Mouse (Mus musculus): ENCODE results near the gene Pik3r4. TPM values are rescaled to one million over a fixed set of nuclear protein-coding genes. Genes with fewer than 3 reads are reported as not detected.

Gene Pik3r4
- polyA plus RNA-seq, 1 experiment from 2014 or later, result 25.4 TPM

- DNase-seq (ENCODE audit: low spot score, missing footprints), result no peak
- Histone ChIP-seq H3K27me3 (ENCODE audit: control insufficient read depth, insufficient read depth, low read length) (no peaks in the 10 kb centered on the region), H3K9ac (ENCODE audit: low read length) (no peak overlapping the region), H3K36me3 (ENCODE audit: control insufficient read depth, insufficient read depth, low read length) (0 out of 2 replicates have a peak, but pooled peaks cover 2% of the 10 kb centered on the region), H3K4me2 (no peak overlapping the region), H3K4me3 (ENCODE audit: low read depth, low read length) (no peak overlapping the region), H3K9me3 (ENCODE audit: control insufficient read depth, low read length) (no peaks in the 10 kb centered on the region), H3K27ac (ENCODE audit: low read depth, low read length) (no peak overlapping the region), H3K4me1 (ENCODE audit: control insufficient read depth, insufficient read depth, low read length) (no peaks in the 10 kb centered on the region)
- ATAC-seq (ENCODE audit: low FRiP score), result no peak
- WGBS, result 93% methylated on average over 14 of the region's 14 CpGs
These were observed 49.7 kb downstream of the Pik3r4 start for GRCm38 (mm10) chr9:105692472-105692871.

GRCm38 (mm10) chr9:105693056-105693455, 50.3 kb downstream of the Pik3r4 start:
- Histone ChIP-seq H3K4me1 (ENCODE audit: control insufficient read depth, insufficient read depth, low read length) (no peaks in the 10 kb centered on the region), H3K27ac (ENCODE audit: low read depth, low read length) (no peak overlapping the region), H3K4me2 (no peak overlapping the region), H3K9ac (ENCODE audit: low read length) (no peak overlapping the region), H3K36me3 (ENCODE audit: control insufficient read depth, insufficient read depth, low read length) (0 out of 2 replicates have a peak, but pooled peaks cover 2% of the 10 kb centered on the region), H3K4me3 (ENCODE audit: low read depth, low read length) (no peak overlapping the region), H3K9me3 (ENCODE audit: control insufficient read depth, low read length) (no peaks in the 10 kb centered on the region), H3K27me3 (ENCODE audit: control insufficient read depth, insufficient read depth, low read length) (no peaks in the 10 kb centered on the region)
- no peak for ATAC-seq (ENCODE audit: low FRiP score)
- no peak for DNase-seq (ENCODE audit: low spot score, missing footprints)
- 85% methylated on average over 9 of the region's 9 CpGs for WGBS

- no peaks in the 10 kb centered on the region for H3K36me3 ChIP-seq (ENCODE audit: control insufficient read depth, insufficient read depth, low read length)
- H3K4me2 ChIP-seq, result no peak overlapping the region
- no peak overlapping the region for H3K27ac ChIP-seq (ENCODE audit: low read depth, low read length)
- no peaks in the 10 kb centered on the region for H3K9me3 ChIP-seq (ENCODE audit: control insufficient read depth, low read length)
- H3K4me1 ChIP-seq (ENCODE audit: control insufficient read depth, insufficient read depth, low read length), result no peaks in the 10 kb centered on the region
- no peak overlapping the region for H3K9ac ChIP-seq (ENCODE audit: low read length)
- WGBS, result 7% methylated on average over 5 of the region's 5 CpGs
- DNase-seq (ENCODE audit: low spot score, missing footprints), result peak; percentile 96
- peak; percentile 44; the same call in 1 of the 2 replicates for ATAC-seq (ENCODE audit: low FRiP score)
- H3K27me3 ChIP-seq (ENCODE audit: control insufficient read depth, insufficient read depth, low read length), result no peaks in the 10 kb centered on the region
- H3K4me3 ChIP-seq (ENCODE audit: low read depth, low read length), result no peak overlapping the region
These were observed 51.1 kb downstream of the Pik3r4 start for GRCm38 (mm10) chr9:105693854-105694253.

GRCm38 (mm10) chr9:105696818-105697564, 54.2 kb downstream of the Pik3r4 start:
- whole genome bisulfite sequencing, result 90% methylated on average over 7 of the region's 7 CpGs
- Histone ChIP-seq H3K27ac (ENCODE audit: low read depth, low read length) (no peak overlapping the region), H3K4me2 (no peak overlapping the region), H3K36me3 (ENCODE audit: control insufficient read depth, insufficient read depth, low read length) (no peaks in the 10 kb centered on the region), H3K9me3 (ENCODE audit: control insufficient read depth, low read length) (no peaks in the 10 kb centered on the region), H3K27me3 (ENCODE audit: control insufficient read depth, insufficient read depth, low read length) (no peaks in the 10 kb centered on the region), H3K4me1 (ENCODE audit: control insufficient read depth, insufficient read depth, low read length) (no peaks in the 10 kb centered on the region), H3K4me3 (ENCODE audit: low read depth, low read length) (no peak overlapping the region), H3K9ac (ENCODE audit: low read length) (no peak overlapping the region)
- ATAC-seq (ENCODE audit: low FRiP score), result no peak
- DNase-seq (ENCODE audit: low spot score, missing footprints), result no peak

GRCm38 (mm10) chr9:105697764-105698396, 55.1 kb downstream of the Pik3r4 start:
- Histone ChIP-seq H3K4me2 (no peak overlapping the region), H3K9me3 (ENCODE audit: control insufficient read depth, low read length) (no peaks in the 10 kb centered on the region), H3K9ac (ENCODE audit: low read length) (no peak overlapping the region), H3K27ac (ENCODE audit: low read depth, low read length) (no peak overlapping the region), H3K36me3 (ENCODE audit: control insufficient read depth, insufficient read depth, low read length) (no peaks in the 10 kb centered on the region), H3K4me3 (ENCODE audit: low read depth, low read length) (no peak overlapping the region), H3K4me1 (ENCODE audit: control insufficient read depth, insufficient read depth, low read length) (no peaks in the 10 kb centered on the region), H3K27me3 (ENCODE audit: control insufficient read depth, insufficient read depth, low read length) (no peaks in the 10 kb centered on the region)
- WGBS, result 78% methylated on average over 9 of the region's 9 CpGs
- ATAC-seq (ENCODE audit: low FRiP score), result no peak
- DNase-seq (ENCODE audit: low spot score, missing footprints), result no peak

GRCm38 (mm10) chr9:105700702-105701101, 57.9 kb downstream of the Pik3r4 start:
- ATAC-seq (ENCODE audit: low FRiP score), result no peak
- DNase-seq (ENCODE audit: low spot score, missing footprints), result no peak
- H3K4me3 ChIP-seq (ENCODE audit: low read depth, low read length), result no peak overlapping the region

GRCm38 (mm10) chr9:105701966-105702365, 59.2 kb downstream of the Pik3r4 start:
- Histone ChIP-seq H3K27ac (ENCODE audit: low read depth, low read length) (no peak overlapping the region), H3K27me3 (ENCODE audit: control insufficient read depth, insufficient read depth, low read length) (no peaks in the 10 kb centered on the region), H3K4me3 (ENCODE audit: low read depth, low read length) (no peak overlapping the region), H3K9ac (ENCODE audit: low read length) (no peak overlapping the region), H3K4me2 (no peak overlapping the region), H3K4me1 (ENCODE audit: control insufficient read depth, insufficient read depth, low read length) (no peaks in the 10 kb centered on the region), H3K36me3 (ENCODE audit: control insufficient read depth, insufficient read depth, low read length) (no peaks in the 10 kb centered on the region), H3K9me3 (ENCODE audit: control insufficient read depth, low read length) (no peaks in the 10 kb centered on the region)
- WGBS, result 85% methylated on average over 9 of the region's 9 CpGs
- ATAC-seq (ENCODE audit: low FRiP score) (no peak), DNase-seq (ENCODE audit: low spot score, missing footprints) (no peak)

More at GRCm38 (mm10) chr9:105700702-105701101, 57.9 kb downstream of the Pik3r4 start:
- no peaks in the 10 kb centered on the region for H3K9me3 ChIP-seq (ENCODE audit: control insufficient read depth, low read length)
- H3K36me3 ChIP-seq (ENCODE audit: control insufficient read depth, insufficient read depth, low read length), result no peaks in the 10 kb centered on the region
- H3K4me2 ChIP-seq, result no peak overlapping the region
- H3K27me3 ChIP-seq (ENCODE audit: control insufficient read depth, insufficient read depth, low read length), result no peaks in the 10 kb centered on the region
- 92% methylated on average over 6 of the region's 6 CpGs for WGBS
- H3K27ac ChIP-seq (ENCODE audit: low read depth, low read length), result no peak overlapping the region
- no peaks in the 10 kb centered on the region for H3K4me1 ChIP-seq (ENCODE audit: control insufficient read depth, insufficient read depth, low read length)
- H3K9ac ChIP-seq (ENCODE audit: low read length), result no peak overlapping the region

GRCm38 (mm10) chr9:105704226-105704932, 61.6 kb downstream of the Pik3r4 start:
- H3K9me3 ChIP-seq (ENCODE audit: control insufficient read depth, low read length), result no peaks in the 10 kb centered on the region
- H3K27me3 ChIP-seq (ENCODE audit: control insufficient read depth, insufficient read depth, low read length), result no peaks in the 10 kb centered on the region
- no peaks in the 10 kb centered on the region for H3K36me3 ChIP-seq (ENCODE audit: control insufficient read depth, insufficient read depth, low read length)
- no peak overlapping the region for H3K4me2 ChIP-seq
- WGBS, result 88% methylated on average over 16 of the region's 16 CpGs
- DNase-seq (ENCODE audit: low spot score, missing footprints) (no peak), ATAC-seq (ENCODE audit: low FRiP score) (no peak)
- H3K4me3 ChIP-seq (ENCODE audit: low read depth, low read length), result no peak overlapping the region
- H3K9ac ChIP-seq (ENCODE audit: low read length), result no peak overlapping the region
- H3K27ac ChIP-seq (ENCODE audit: low read depth, low read length), result no peak overlapping the region
- H3K4me1 ChIP-seq (ENCODE audit: control insufficient read depth, insufficient read depth, low read length), result no peaks in the 10 kb centered on the region

- H3K9me3 ChIP-seq (ENCODE audit: control insufficient read depth, low read length), result no peaks in the 10 kb centered on the region
- DNase-seq (ENCODE audit: low spot score, missing footprints) (no peak), ATAC-seq (ENCODE audit: low FRiP score) (no peak)
- H3K9ac ChIP-seq (ENCODE audit: low read length), result no peak overlapping the region
- no peaks in the 10 kb centered on the region for H3K36me3 ChIP-seq (ENCODE audit: control insufficient read depth, insufficient read depth, low read length)
- no peak overlapping the region for H3K4me2 ChIP-seq
- H3K4me3 ChIP-seq (ENCODE audit: low read depth, low read length), result no peak overlapping the region
- no peaks in the 10 kb centered on the region for H3K4me1 ChIP-seq (ENCODE audit: control insufficient read depth, insufficient read depth, low read length)
- H3K27ac ChIP-seq (ENCODE audit: low read depth, low read length), result no peak overlapping the region
- no peaks in the 10 kb centered on the region for H3K27me3 ChIP-seq (ENCODE audit: control insufficient read depth, insufficient read depth, low read length)
- 92% methylated on average over 1 of the region's 1 CpGs for WGBS
These were observed 62.2 kb downstream of the Pik3r4 start for GRCm38 (mm10) chr9:105705011-105705410.

Measured in midbrain, embryonic 11.5 days (tissue).